Mouse (Mus musculus) ES-CJ7 (cell line): ENCODE measurements at regions not wholly inside any gene's neighbourhood (a gene's known extent, or its start where the extent isn't known, plus 50 kb on each side); places are given as distances from the start of the nearest gene placed in this dataset.

Experiments used
- DNase-seq: peaks from one replicate; pipeline ENCODE4 v3.0.0; 2011; ENCODE audit warnings: low read depth, low spot score

- DNase-seq = no peak
Measured at GRCm38 (mm10) chr14:80901346-80901745, 917.5 kb downstream of the Olfm4 start.

GRCm38 (mm10) chr14:80901759-80902163, 917.9 kb downstream of the Olfm4 start:
- no peak for DNase-seq

- DNase-seq = no peak
Measured at GRCm38 (mm10) chr14:80916031-80916430, 932.1 kb downstream of the Olfm4 start.

- no peak for DNase-seq
Measured at GRCm38 (mm10) chr14:80923732-80924131, 939.9 kb downstream of the Olfm4 start.

GRCm38 (mm10) chr14:80959966-80960365, 976.1 kb downstream of the Olfm4 start:
- DNase-seq = no peak

GRCm38 (mm10) chr14:80975795-80976194, 991.9 kb downstream of the Olfm4 start:
- no peak for DNase-seq

GRCm38 (mm10) chr14:80976662-80977061, 992.8 kb downstream of the Olfm4 start:
- no peak for DNase-seq

- no peak for DNase-seq
Measured at GRCm38 (mm10) chr14:80979475-80979874, 995.6 kb downstream of the Olfm4 start.

GRCm38 (mm10) chr14:80990192-80990591, 1006.3 kb downstream of the Olfm4 start:
- no peak for DNase-seq

GRCm38 (mm10) chr14:80990679-80991286, 1006.9 kb downstream of the Olfm4 start:
- DNase-seq = no peak

GRCm38 (mm10) chr14:80999030-80999429, 1015.1 kb downstream of the Olfm4 start:
- peak; percentile 29 for DNase-seq

GRCm38 (mm10) chr14:81013208-81013607, 1029.3 kb downstream of the Olfm4 start:
- DNase-seq = no peak

- DNase-seq = no peak
Measured at GRCm38 (mm10) chr14:81031475-81031874, 1047.6 kb downstream of the Olfm4 start.

GRCm38 (mm10) chr14:81037635-81038034, 1053.8 kb downstream of the Olfm4 start:
- DNase-seq = no peak

GRCm38 (mm10) chr14:81038045-81038444, 1054.2 kb downstream of the Olfm4 start:
- no peak for DNase-seq
